Mouse (Mus musculus): ENCODE measurements around the gene Tlk2.

- peak; percentile 27 for TF ChIP-seq CTCF (IDR thresholded peaks at IDR 0.05)
- no peak; the same call in 1 of the 2 replicates for TF ChIP-seq EP300 (IDR thresholded peaks at IDR 0.05)
These were observed 68.2 kb downstream of the Tlk2 start for GRCm38 (mm10) chr11:105246785-105247184.
